Mouse (Mus musculus) heart, adult 2 months (tissue): ENCODE data around the gene Tmem116.

ENCODE experiments used
- CTCF ChIP-seq: fragments of 200-600 bp; IDR thresholded peaks from 2 replicates; pipeline ENCODE4 v1.8.1; 2022; ENCODE audit warnings: antibody characterized with exemption, mild to moderate bottlenecking, moderate library complexity
- EP300 ChIP-seq: fragments of 200-500 bp; IDR thresholded peaks from 2 replicates; pipeline ENCODE4 v1.6.1; 2011; ENCODE audit warnings: low read depth, low read length, control low read depth; ENCODE audit not compliant: insufficient read depth
- POLR2A ChIP-seq: fragments of 200-500 bp; IDR thresholded peaks from 2 replicates; pipeline ENCODE4 v1.6.1; 2011; ENCODE audit warnings: mild to moderate bottlenecking, low read depth, low read length, control low read depth; ENCODE audit not compliant: insufficient read depth

DNA sequence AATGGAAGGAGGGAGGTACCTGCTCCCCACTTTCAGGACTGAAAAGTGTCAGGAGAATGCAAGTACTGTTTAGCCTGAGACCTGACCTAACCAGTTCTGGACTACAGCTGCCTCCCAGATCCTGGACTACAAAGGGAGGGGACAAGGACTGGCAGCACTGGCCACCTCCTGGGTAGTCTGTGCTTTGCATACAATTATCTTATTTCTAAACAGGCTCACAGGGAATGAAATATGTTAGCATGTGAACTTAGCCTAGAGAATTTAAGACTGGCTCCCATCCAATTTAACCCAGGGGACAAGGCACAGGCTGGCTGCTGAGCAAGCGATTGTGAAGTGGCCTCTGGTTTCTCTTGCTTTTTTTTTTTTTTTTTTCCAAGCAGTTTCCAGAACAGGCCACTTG is 119.1 kb downstream of the Tmem116 start:
- TF ChIP-seq CTCF, result no peak
- TF ChIP-seq EP300, result no peak
- TF ChIP-seq POLR2A, result no peak
